In the genomic region with DNA sequence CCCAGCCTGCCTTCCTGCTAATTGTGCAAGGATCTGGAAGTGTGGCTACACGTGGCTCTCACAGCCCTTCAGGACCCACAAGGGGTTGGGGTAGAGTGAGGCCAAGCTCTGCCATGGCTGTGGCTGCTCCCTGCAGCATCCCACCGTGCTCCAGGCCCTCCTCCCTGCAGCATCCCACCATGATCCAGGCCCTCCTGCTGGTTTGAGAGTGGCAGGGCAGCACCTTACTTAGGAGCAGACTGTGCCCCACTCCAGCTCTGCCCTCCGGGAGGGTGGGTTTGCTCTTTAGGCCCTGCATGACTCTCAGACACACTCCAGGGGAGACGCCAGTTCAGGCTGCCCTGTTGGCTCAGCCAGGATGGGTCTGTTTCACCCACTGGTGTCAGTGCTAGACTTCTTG, we compare ENCODE assay signal across 13 mouse cellular contexts. TPM values are rescaled to one million over a fixed set of nuclear protein-coding genes. Genes with fewer than 3 reads are reported as not detected.
"Had no signal": no experiment of that assay in that cellular context is flagged by ENCODE, and none has a peak within 500 bp of the region (broad histone marks: within the 10 kb centered on the region; RNA-seq: fewer than 3 reads in every experiment).

No protein-coding gene starts in this region.

- H3K27me3 ChIP-seq: liver, embryonic 15.5 days; midbrain, embryonic 15.5 days had no signal

- DNase-seq: kidney, adult 18-20 months; kidney, postnatal 10 days; kidney, postnatal 4 days; lung, adult 2 months; lung, postnatal 36 days had no signal

- H3K9ac ChIP-seq: liver, embryonic 15.5 days; midbrain, embryonic 15.5 days had no signal

- H3K4me1 ChIP-seq: liver, embryonic 15.5 days; midbrain, embryonic 15.5 days had no signal

- H3K36me3 ChIP-seq: limb, embryonic 10.5 days; liver, embryonic 15.5 days; midbrain, embryonic 15.5 days had no signal

- H3K27ac ChIP-seq: layer of hippocampus, adult 2 months; limb, embryonic 10.5 days; liver, embryonic 15.5 days; midbrain, embryonic 15.5 days had no signal

- ATAC-seq: lung, postnatal 0 days; midbrain, embryonic 15.5 days had no signal

- H3K4me3 ChIP-seq: layer of hippocampus, adult 2 months; limb, embryonic 10.5 days; liver, embryonic 15.5 days; midbrain, embryonic 15.5 days had no signal

- H3K4me2 ChIP-seq: liver, embryonic 11.5 days; liver, embryonic 15.5 days; midbrain, embryonic 15.5 days had no signal

- H3K9me3 ChIP-seq: limb, embryonic 10.5 days; liver, embryonic 15.5 days; midbrain, embryonic 15.5 days had no signal

RNA-seq across cellular contexts. Expression of gene Ahnak2, which starts 32.1 kb away (rescaled TPM):
- total RNA-seq: megakaryocyte progenitor cell, adult 5-6 weeks; neutrophil, adult 5-6 weeks had no signal
